Mouse (Mus musculus): ENCODE measurements around the gene Fip1l1.

Gene Fip1l1

GRCm38 (mm10) chr5:74535240-74536021, at the start of gene Fip1l1:
Gene Fip1l1 (plus strand): TSS chr5:74535449.
- ATAC-seq (ENCODE audit: insufficient number of reproducible peaks, low FRiP score, low TSS enrichment), result peak; percentile 85

DNA sequence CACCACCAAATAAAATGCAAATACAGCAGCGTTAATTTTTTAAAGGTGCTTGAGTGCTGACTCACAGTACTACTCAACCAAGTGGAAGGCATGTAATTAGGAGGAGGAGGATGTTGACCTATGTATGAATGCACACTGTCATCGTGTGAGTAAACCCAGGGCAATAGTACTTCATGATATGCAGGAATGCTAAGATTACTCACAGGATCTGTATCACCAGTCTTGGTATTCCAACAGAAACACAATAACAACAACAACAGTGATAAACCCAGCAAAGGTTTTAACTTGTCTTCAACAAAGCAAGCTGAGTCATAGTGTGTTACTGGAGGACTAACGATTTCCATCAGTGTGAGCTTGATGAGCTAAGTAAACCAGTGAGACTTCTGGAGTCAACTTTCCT, 42.5 kb upstream of the Fip1l1 start:
- no peak for ATAC-seq (ENCODE audit: insufficient number of reproducible peaks, low FRiP score, low TSS enrichment)

DNA sequence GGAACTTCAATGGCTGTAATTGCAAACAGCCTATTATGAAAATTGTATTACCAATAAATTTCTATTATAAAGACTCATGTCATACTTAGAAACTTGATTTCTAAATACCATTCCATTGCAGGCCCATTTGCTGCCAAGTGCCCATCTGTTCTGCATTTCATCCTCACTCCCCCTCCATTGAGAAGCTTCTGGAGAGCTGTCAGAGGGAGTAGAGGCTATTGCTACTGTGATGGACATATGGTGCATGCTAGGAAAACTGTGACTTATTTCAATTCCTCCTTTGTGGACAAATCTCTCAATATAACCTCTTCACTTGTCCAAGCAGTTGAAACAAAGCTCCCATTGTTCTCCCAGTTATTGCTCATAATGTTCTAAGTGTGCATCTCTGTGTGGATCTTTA, 23.6 kb upstream of the Fip1l1 start:
- ATAC-seq (ENCODE audit: insufficient number of reproducible peaks, low FRiP score, low TSS enrichment), result peak; percentile 94

GRCm38 (mm10) chr5:74527025-74527424, 8.2 kb upstream of the Fip1l1 start:
- no peak for ATAC-seq (ENCODE audit: insufficient number of reproducible peaks, low FRiP score, low TSS enrichment)

DNA sequence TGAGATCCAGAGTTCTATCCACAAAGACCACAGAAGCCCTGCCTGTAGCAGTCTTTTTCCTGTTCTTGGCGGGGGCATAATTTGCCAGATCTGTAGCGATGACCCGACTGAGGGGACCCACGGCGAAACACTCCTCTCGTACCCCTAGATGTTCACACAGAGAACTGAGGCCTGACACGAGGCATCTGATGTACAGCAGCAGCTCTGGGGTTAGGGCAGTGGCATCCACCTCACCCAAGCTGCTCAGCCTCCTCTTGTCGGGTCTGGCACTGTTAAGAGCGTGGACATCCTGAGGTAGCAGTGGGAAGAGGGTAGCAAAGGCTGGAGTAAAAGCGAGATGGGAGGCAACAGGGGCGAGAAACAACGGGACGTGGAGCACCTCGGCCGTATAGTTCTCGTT, 4.5 kb upstream of the Fip1l1 start:
- ATAC-seq (ENCODE audit: insufficient number of reproducible peaks, low FRiP score, low TSS enrichment), result no peak

GRCm38 (mm10) chr5:74531630-74532280, 3.5 kb upstream of the Fip1l1 start, which contains the start of gene Scfd2:
Gene Scfd2 (minus strand): TSS chr5:74531759.
- ATAC-seq (ENCODE audit: insufficient number of reproducible peaks, low FRiP score, low TSS enrichment), result peak; percentile 84

DNA sequence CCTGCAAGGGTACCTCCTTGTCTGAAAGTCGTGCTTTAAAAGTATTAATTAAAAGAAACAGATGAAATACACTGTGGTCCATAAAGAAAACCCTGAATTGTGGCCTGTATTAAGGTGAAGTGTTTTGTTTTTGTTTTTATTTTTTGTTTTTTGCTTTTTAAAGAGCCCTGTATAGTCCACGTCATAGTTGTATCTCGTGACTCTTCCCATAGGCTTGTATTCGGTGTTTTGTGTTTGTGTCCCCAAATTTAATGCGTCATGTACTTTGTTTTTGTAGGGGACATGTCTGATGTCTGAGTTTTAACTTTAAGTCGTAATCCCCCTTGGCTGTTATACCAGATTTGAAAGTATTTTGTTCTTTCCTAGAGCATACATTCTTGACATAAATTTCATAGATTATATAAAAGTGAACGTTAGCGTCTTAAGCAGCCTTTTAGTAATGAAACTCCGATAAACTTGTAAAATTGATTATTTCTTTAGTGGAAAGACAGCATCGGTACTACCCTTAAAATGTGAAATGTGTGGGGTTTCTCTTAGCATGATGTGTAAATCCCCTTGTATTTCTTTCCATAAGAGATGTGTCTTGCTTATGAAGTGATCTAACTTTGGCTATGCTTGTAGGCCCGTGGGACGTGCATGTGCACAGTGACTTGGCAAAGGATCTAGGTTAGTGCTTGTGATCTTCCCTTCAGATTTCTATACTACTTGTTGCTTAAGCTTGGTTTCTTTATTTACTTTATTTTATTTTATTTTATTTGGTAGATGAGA, 1.1 kb downstream of the Fip1l1 start:
- no peak for ATAC-seq (ENCODE audit: insufficient number of reproducible peaks, low FRiP score, low TSS enrichment)

GRCm38 (mm10) chr5:74545606-74546005, 10.4 kb downstream of the Fip1l1 start:
- no peak for ATAC-seq (ENCODE audit: insufficient number of reproducible peaks, low FRiP score, low TSS enrichment)

- no peak for ATAC-seq (ENCODE audit: insufficient number of reproducible peaks, low FRiP score, low TSS enrichment)
These were observed 14.3 kb downstream of the Fip1l1 start for GRCm38 (mm10) chr5:74549566-74549965.

GRCm38 (mm10) chr5:74561151-74561550, 25.9 kb downstream of the Fip1l1 start:
- ATAC-seq (ENCODE audit: insufficient number of reproducible peaks, low FRiP score, low TSS enrichment), result no peak

GRCm38 (mm10) chr5:74571767-74572166, 36.5 kb downstream of the Fip1l1 start:
- ATAC-seq (ENCODE audit: insufficient number of reproducible peaks, low FRiP score, low TSS enrichment), result no peak

DNA sequence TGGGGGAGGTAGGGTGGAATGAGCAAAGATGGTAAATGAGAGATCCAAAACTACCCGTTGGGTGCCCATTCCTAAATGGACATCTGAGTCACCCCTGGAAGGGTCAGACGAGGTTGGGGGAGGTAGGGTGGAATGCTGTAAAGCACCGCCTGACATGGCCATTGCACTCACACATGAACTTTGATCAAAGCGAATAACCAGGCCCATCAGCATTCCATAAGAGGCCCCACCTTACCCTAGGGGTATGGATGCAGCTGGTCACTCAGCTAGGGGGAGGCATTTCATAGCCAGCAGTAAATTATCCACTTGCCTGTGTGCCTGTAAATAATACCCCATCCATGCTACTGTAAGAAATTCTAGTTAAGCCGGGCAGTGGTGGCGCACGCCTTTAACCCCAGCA, 53.9 kb downstream of the Fip1l1 start:
- ATAC-seq (ENCODE audit: insufficient number of reproducible peaks, low FRiP score, low TSS enrichment), result no peak

- no peak for ATAC-seq (ENCODE audit: insufficient number of reproducible peaks, low FRiP score, low TSS enrichment)
These were observed 56.2 kb downstream of the Fip1l1 start for GRCm38 (mm10) chr5:74591413-74591812.

- no peak for ATAC-seq (ENCODE audit: insufficient number of reproducible peaks, low FRiP score, low TSS enrichment)
These were observed 57.9 kb downstream of the Fip1l1 start for GRCm38 (mm10) chr5:74593147-74593546.

DNA sequence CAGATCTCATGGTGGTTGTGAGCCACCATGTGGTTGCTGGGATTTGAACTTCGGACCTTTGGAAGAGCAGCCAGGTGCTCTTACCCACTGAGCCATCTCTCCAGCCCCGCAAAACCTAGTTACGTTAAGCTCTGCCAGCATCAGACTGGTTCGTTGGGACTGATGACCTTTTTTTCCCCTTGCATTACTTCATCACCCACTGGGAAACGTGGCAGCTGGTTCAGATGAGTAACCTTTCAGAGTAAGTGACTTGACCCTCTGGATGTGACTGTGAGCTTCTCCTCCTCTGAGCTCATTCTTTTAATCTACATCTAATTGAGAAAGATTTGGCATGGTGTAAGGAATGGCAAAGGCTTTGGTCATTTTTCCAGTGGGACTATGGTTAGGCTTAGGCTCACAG, 64.8 kb downstream of the Fip1l1 start:
- ATAC-seq (ENCODE audit: insufficient number of reproducible peaks, low FRiP score, low TSS enrichment), result no peak

DNA sequence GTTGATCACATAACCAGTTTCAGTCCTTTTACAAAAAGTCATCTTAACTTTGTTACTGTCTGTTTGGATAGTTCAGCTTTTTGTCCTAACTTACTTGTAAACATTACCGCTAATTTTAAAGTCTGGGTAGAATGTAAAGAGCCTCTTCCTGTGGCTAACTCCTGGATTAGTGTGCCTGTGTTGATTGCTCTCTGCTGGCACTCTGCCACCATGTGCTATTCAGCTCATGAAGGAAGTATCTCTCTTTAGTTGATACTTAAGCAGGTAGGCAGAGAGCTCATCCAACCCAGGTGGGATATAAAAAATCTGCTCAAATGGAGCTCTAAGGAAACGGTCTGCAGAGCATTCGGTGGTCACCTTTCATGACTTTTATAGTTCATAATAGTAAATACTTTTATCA, 65.9 kb downstream of the Fip1l1 start:
- no peak for ATAC-seq (ENCODE audit: insufficient number of reproducible peaks, low FRiP score, low TSS enrichment)

DNA sequence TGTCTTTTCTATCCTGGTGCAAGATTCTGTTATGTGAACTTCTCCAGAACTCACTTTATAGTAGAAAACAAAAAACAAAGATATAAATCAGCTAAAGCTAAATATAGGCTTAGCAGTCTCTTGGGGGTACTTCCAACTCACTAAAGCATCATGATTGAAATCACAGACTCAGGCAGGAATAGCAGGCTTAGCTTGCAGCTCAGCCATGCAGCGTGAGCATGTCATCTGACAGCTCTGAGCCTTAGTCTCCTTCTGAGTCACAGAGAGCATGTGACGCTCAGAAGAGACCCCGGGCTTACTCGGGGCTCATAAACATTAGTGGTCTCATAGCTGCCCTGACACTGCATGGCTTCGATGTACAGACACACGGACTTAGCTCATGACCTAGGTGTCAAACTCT, 66.7 kb downstream of the Fip1l1 start:
- no peak for ATAC-seq (ENCODE audit: insufficient number of reproducible peaks, low FRiP score, low TSS enrichment)

GRCm38 (mm10) chr5:74602371-74602770, 67.1 kb downstream of the Fip1l1 start:
- ATAC-seq (ENCODE audit: insufficient number of reproducible peaks, low FRiP score, low TSS enrichment), result no peak

- ATAC-seq (ENCODE audit: insufficient number of reproducible peaks, low FRiP score, low TSS enrichment), result no peak
These were observed 68.1 kb downstream of the Fip1l1 start for GRCm38 (mm10) chr5:74603306-74603705.

- no peak for ATAC-seq (ENCODE audit: insufficient number of reproducible peaks, low FRiP score, low TSS enrichment)
These were observed 71.0 kb downstream of the Fip1l1 start for GRCm38 (mm10) chr5:74606213-74606612.

GRCm38 (mm10) chr5:74610511-74610910, 75.3 kb downstream of the Fip1l1 start:
- no peak for ATAC-seq (ENCODE audit: insufficient number of reproducible peaks, low FRiP score, low TSS enrichment)
